Mouse (Mus musculus) limb, embryonic 10.5 days (tissue): ENCODE data around the gene Cept1. TPM values are rescaled to one million over a fixed set of nuclear protein-coding genes. Genes with fewer than 3 reads are reported as not detected.

Source experiments
- DNase-seq: peaks from one replicate; pipeline ENCODE4 v3.0.0-alpha.2; 2017; ENCODE audit warnings: low spot score
- H3K27ac ChIP-seq: fragments of 300-500 bp; sonication (generic); 2 replicates; pipeline ENCODE4 v1.5.1; 2016; ENCODE audit warnings: mild to moderate bottlenecking
- H3K27me3 ChIP-seq: fragments of 300-500 bp; sonication (generic); 2 replicates; pipeline ENCODE4 v1.6.1; 2016; ENCODE audit warnings: low read depth, mild to moderate bottlenecking; ENCODE audit not compliant: poor library complexity, severe bottlenecking
- H3K36me3 ChIP-seq: fragments of 300-500 bp; sonication (generic); 2 replicates; pipeline ENCODE4 v1.6.1; 2016; ENCODE audit warnings: mild to moderate bottlenecking, moderate library complexity
- H3K4me1 ChIP-seq: fragments of 300-500 bp; sonication (generic); 2 replicates; pipeline ENCODE4 v1.6.1; 2016
- H3K4me3 ChIP-seq: fragments of 300-500 bp; sonication (generic); 2 replicates; pipeline ENCODE4 v1.5.1; 2016; ENCODE audit warnings: mild to moderate bottlenecking, moderate library complexity
- H3K9me3 ChIP-seq: fragments of 300-500 bp; sonication (generic); replicated peaks from 2 replicates; pipeline ENCODE4 v1.6.1; 2016; ENCODE audit warnings: mild to moderate bottlenecking
- WGBS: fragments of 180-500 bp; shearing (Covaris S2); methylation state at CpG from one replicate; pipeline ENCODE4 v1.1.7; 2016; 5-methylcytosine and 5-hydroxymethylcytosine counted together
- polyA plus RNA-seq: library from polyadenylated mRNA; unstranded; fragments of >200 nt; fragmentation: Nextera tagmentation; extraction: Ambion mirVana; gene quantifications from 2 replicates; pipeline ENCODE4 v1.2.1, GENCODE M21; 2016

Gene Cept1
- polyA plus RNA-seq, 1 experiment from 2014 or later: 46.4 TPM

GRCm38 (mm10) chr3:106452616-106453015, 95.0 kb downstream of the Cept1 start:
- Histone ChIP-seq H3K27me3 (no peaks in the 10 kb centered on the region), H3K36me3 (no peaks in the 10 kb centered on the region), H3K27ac (no peak overlapping the region), H3K4me3 (no peak overlapping the region), H3K4me1 (no peaks in the 10 kb centered on the region), H3K9me3 (no peaks in the 10 kb centered on the region)
- 80% methylated on average over 4 of the region's 4 CpGs for WGBS
- DNase-seq: no peak

Other genes with a start within 250 kb of the Cept1 start
- not detected in 2 replicates for gene Chil6, start 141.6 kb downstream of the Cept1 start, polyA plus RNA-seq
- 0.90 and 2.2 TPM in 2 replicates for gene Dennd2d, start 65.4 kb downstream of the Cept1 start, polyA plus RNA-seq
- gene Dram2, start within 50 bp of the Cept1 start, polyA plus RNA-seq: 28.1 and 28.3 TPM in 2 replicates
- 8.9 and 11.7 TPM in 2 replicates for gene Lrif1, start 137.2 kb upstream of the Cept1 start, polyA plus RNA-seq
- 1.1 and 2.0 TPM in 2 replicates for gene Cd53, start 242.3 kb upstream of the Cept1 start, polyA plus RNA-seq